Mouse (Mus musculus) MEL (cell line): ENCODE data around the gene Fam53b.

ENCODE experiments used
- CHD1 ChIP-seq: IDR thresholded peaks from 2 replicates; pipeline ENCODE4 v1.6.1; 2012; ENCODE audit warnings: low read depth, mild to moderate bottlenecking, inconsistent platforms, low read length, improper control_type of control experiment
- CHD2 ChIP-seq: IDR thresholded peaks from 2 replicates; pipeline ENCODE4 v1.6.1; 2011; ENCODE audit warnings: low read length, improper control_type of control experiment
- CTCF ChIP-seq, 3 experiments: IDR thresholded peaks in 2 of 3; conservative IDR thresholded peaks in 1 of 3; 2 replicates each; pipeline ENCODE4 v1.5.1; 2011 to 2012; ENCODE audit warnings: low read length in 3 of 3, low read depth in 2 of 3, mild to moderate bottlenecking in 2 of 3, improper control_type of control experiment in 1 of 3, inconsistent platforms in 1 of 3, mixed read lengths in 1 of 3, moderate library complexity in 1 of 3; ENCODE audit not compliant: control insufficient read depth in 1 of 3, insufficient read depth in 1 of 3, poor library complexity in 1 of 3, severe bottlenecking in 1 of 3
- E2F4 ChIP-seq: IDR thresholded peaks from 2 replicates; pipeline ENCODE4 v1.6.1; 2011; ENCODE audit warnings: low read depth, low read length, improper control_type of control experiment, borderline replicate concordance
- EP300 ChIP-seq, 2 experiments: IDR thresholded peaks; 2 replicates each; pipeline ENCODE4 v1.6.1; 2011; ENCODE audit warnings: improper control_type of control experiment in 2 of 2, low read length in 2 of 2, low read depth in 1 of 2, mild to moderate bottlenecking in 1 of 2
- GATA1 ChIP-seq: IDR thresholded peaks from 2 replicates; pipeline ENCODE4 v1.6.1; 2011; ENCODE audit warnings: low read depth, low read length, improper control_type of control experiment
- MXI1 ChIP-seq: IDR thresholded peaks from 2 replicates; pipeline ENCODE4 v1.6.1; 2011; ENCODE audit warnings: mild to moderate bottlenecking, low read depth, low read length, improper control_type of control experiment
- POLR2A ChIP-seq, 2 experiments: IDR thresholded peaks; 2 replicates each; pipeline ENCODE4 v1.6.1; 2011 to 2012; ENCODE audit warnings: low read length in 2 of 2, mild to moderate bottlenecking in 2 of 2, control low read depth in 1 of 2, improper control_type of control experiment in 1 of 2, low read depth in 1 of 2, moderate library complexity in 1 of 2; ENCODE audit not compliant: control insufficient read depth in 1 of 2, insufficient read depth in 1 of 2, poor library complexity in 1 of 2
- POLR2AphosphoS2 ChIP-seq: IDR thresholded peaks from 2 replicates; pipeline ENCODE4 v1.6.1; 2011; ENCODE audit warnings: low read length, improper control_type of control experiment

DNA sequence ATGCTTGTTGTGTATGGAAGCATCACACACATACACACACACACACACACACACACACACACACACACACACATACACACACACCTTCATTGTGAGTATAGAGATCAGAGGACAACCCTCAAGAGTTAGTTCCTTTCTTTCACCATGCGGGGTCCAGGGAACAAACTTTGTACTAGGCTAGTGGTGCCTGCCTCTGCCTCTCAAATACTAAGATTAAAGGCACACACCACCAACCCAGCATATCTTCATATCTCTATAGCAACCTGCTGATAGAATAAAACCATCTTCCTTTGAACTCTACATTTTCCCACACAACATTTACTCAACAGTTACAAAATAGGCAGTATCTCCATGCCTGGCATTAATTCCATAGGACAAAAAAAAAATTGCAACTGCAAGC lies 42.4 kb upstream of the Fam53b start:
- TF ChIP-seq CTCF (IDR thresholded peaks at IDR 0.05 in 2 of 3, conservative IDR thresholded peaks at IDR 0.05 in 1 of 3; ENCODE audit: control insufficient read depth in 1 of 3, insufficient read depth in 1 of 3, low read depth in 2 of 3, low read length in 3 of 3, poor library complexity in 1 of 3, severe bottlenecking in 1 of 3): no peak
- TF ChIP-seq CHD2: no peak
- TF ChIP-seq EP300 (IDR thresholded peaks at IDR 0.05; ENCODE audit: low read depth in 1 of 2, low read length in 2 of 2): no peak
- TF ChIP-seq POLR2AphosphoS2: no peak
- TF ChIP-seq E2F4: no peak
- TF ChIP-seq CHD1: no peak
- TF ChIP-seq POLR2A (IDR thresholded peaks at IDR 0.05; ENCODE audit: control insufficient read depth in 1 of 2, insufficient read depth in 1 of 2, low read depth in 1 of 2, low read length in 2 of 2, poor library complexity in 1 of 2): no peak
- peak; percentile 40; the same call in 1 of the 2 replicates for TF ChIP-seq MXI1
- TF ChIP-seq GATA1: peak; percentile 34; the same call in 1 of the 2 replicates
